Mouse (Mus musculus) liver, postnatal 0 days (tissue): ENCODE results near the gene Dera. TPM values are rescaled to one million over a fixed set of nuclear protein-coding genes. Genes with fewer than 3 reads are reported as not detected.
A peak's percentile ranks its signal among the peaks of the same experiment; 100 is the strongest.

Experiments used
- ATAC-seq: fragments of 200-750 bp; cut with Nextera tagmentation; 2 replicates; pipeline ENCODE4 v1.8.0; 2017; ENCODE audit warnings: mild to moderate bottlenecking, moderate library complexity
- DNase-seq: peaks from one replicate; pipeline ENCODE4 v3.0.0-alpha.2; 2016
- H3K27ac ChIP-seq: fragments of 300-500 bp; sonication (generic); 2 replicates; pipeline ENCODE4 v1.5.1; 2014; ENCODE audit warnings: antibody characterized with exemption, moderate library complexity, mild to moderate bottlenecking, low read depth
- H3K27me3 ChIP-seq: fragments of 300-500 bp; sonication (generic); 2 replicates; pipeline ENCODE4 v1.6.1; 2014; ENCODE audit warnings: low read length, control low read depth, mixed read lengths; ENCODE audit not compliant: insufficient read depth
- H3K36me3 ChIP-seq: fragments of 300-500 bp; sonication (generic); replicated peaks from 2 replicates; pipeline ENCODE4 v1.6.1; 2014; ENCODE audit warnings: mild to moderate bottlenecking, control low read depth, low read length, moderate library complexity, mixed read lengths; ENCODE audit not compliant: insufficient read depth
- H3K4me1 ChIP-seq: fragments of 300-500 bp; sonication (generic); 2 replicates; pipeline ENCODE4 v1.6.1; 2014; ENCODE audit warnings: antibody characterized with exemption, mild to moderate bottlenecking, control low read depth; ENCODE audit not compliant: insufficient read depth
- H3K4me2 ChIP-seq: fragments of 300-500 bp; sonication (generic); 2 replicates; pipeline ENCODE4 v1.6.1; 2014; ENCODE audit warnings: low read depth, mild to moderate bottlenecking, low read length, moderate library complexity, mixed read lengths
- H3K4me3 ChIP-seq: fragments of 300-500 bp; sonication (generic); 2 replicates; pipeline ENCODE4 v1.5.1; 2014; ENCODE audit warnings: low read depth, low read length
- H3K9ac ChIP-seq: fragments of 300-500 bp; sonication (generic); replicated peaks from 2 replicates; pipeline ENCODE4 v1.6.1; 2014; ENCODE audit warnings: mild to moderate bottlenecking, moderate library complexity
- H3K9me3 ChIP-seq: fragments of 300-500 bp; sonication (generic); 2 replicates; pipeline ENCODE4 v1.6.1; 2016; ENCODE audit warnings: mild to moderate bottlenecking, control low read depth, low read length, mixed read lengths
- CTCF ChIP-seq: sonication (generic); IDR thresholded peaks from 2 replicates; pipeline ENCODE4 v1.5.1; 2016; ENCODE audit warnings: antibody characterized with exemption, low read depth
- EP300 ChIP-seq: IDR thresholded peaks from 2 replicates; pipeline ENCODE4 v1.6.1; 2016; ENCODE audit warnings: antibody characterized with exemption, low read depth, mild to moderate bottlenecking
- WGBS: fragments of 180-500 bp; shearing (Covaris S2); extraction: QIAGEN DNeasy Blood & Tissue Kit; methylation state at CpG from one replicate; pipeline ENCODE4 v1.1.7; 2014; ENCODE audit not compliant: insufficient replicate concordance; 5-methylcytosine and 5-hydroxymethylcytosine counted together
- polyA plus RNA-seq: library from polyadenylated mRNA; unstranded; fragments of >200 nt; fragmentation: Nextera tagmentation; extraction: Ambion mirVana; gene quantifications from 2 replicates; pipeline ENCODE4 v1.2.1, GENCODE M21; 2015

Dera gene
- polyA plus RNA-seq, 1 experiment from 2014 or later, result 43.6 TPM

GRCm38 (mm10) chr6:137735671-137736238 lies 18.6 kb upstream of the Dera start:
- peak overlapping the region; percentile 87 for H3K27ac ChIP-seq
- H3K4me1 ChIP-seq, result peaks cover 16% of the 10 kb centered on the region
- H3K9ac ChIP-seq, result peak overlapping the region; percentile 94
- H3K27me3 ChIP-seq, result no peaks in the 10 kb centered on the region
- DNase-seq, result no peak
- TF ChIP-seq CTCF, result no peak
- TF ChIP-seq EP300, result no peak
- peak overlapping the region; percentile 88 for H3K4me2 ChIP-seq
- no peaks in the 10 kb centered on the region for H3K9me3 ChIP-seq
- peaks cover 22% of the 10 kb centered on the region for H3K36me3 ChIP-seq
- peak overlapping the region; percentile 85 for H3K4me3 ChIP-seq
- no peak for ATAC-seq
- WGBS, result 6% methylated on average over 17 of the region's 17 CpGs

- Histone ChIP-seq H3K4me2 (no peak overlapping the region), H3K4me1 (peaks cover 6% of the 10 kb centered on the region), H3K4me3 (no peak overlapping the region), H3K27ac (no peak overlapping the region), H3K36me3 (peaks cover 60% of the 10 kb centered on the region), H3K27me3 (no peaks in the 10 kb centered on the region), H3K9me3 (no peaks in the 10 kb centered on the region), H3K9ac (no peak overlapping the region)
- TF ChIP-seq CTCF, result no peak
- TF ChIP-seq EP300, result no peak
- ATAC-seq (peak; percentile 74), DNase-seq (no peak)
- 94% methylated on average over 2 of the region's 2 CpGs for WGBS
Observed at GRCm38 (mm10) chr6:137740972-137741371, 13.4 kb upstream of the Dera start.

- Histone ChIP-seq H3K27me3 (no peaks in the 10 kb centered on the region), H3K4me3 (no peak overlapping the region), H3K4me1 (no peaks in the 10 kb centered on the region; the same call in 1 of the 2 replicates), H3K27ac (peak overlapping the region; percentile 2; the same call in 1 of the 2 replicates), H3K4me2 (no peak overlapping the region), H3K9ac (no peak overlapping the region), H3K36me3 (peaks cover 72% of the 10 kb centered on the region), H3K9me3 (no peaks in the 10 kb centered on the region)
- DNase-seq, result no peak
- peak; percentile 64 for ATAC-seq
- TF ChIP-seq EP300, result no peak
- no peak for TF ChIP-seq CTCF
- 56% methylated on average over 4 of the region's 4 CpGs for WGBS
Observed at GRCm38 (mm10) chr6:137744700-137745099, 9.6 kb upstream of the Dera start.

- H3K4me2 ChIP-seq, result no peak overlapping the region
- DNase-seq, result peak; percentile 48
- H3K9me3 ChIP-seq, result no peaks in the 10 kb centered on the region
- no peak overlapping the region for H3K9ac ChIP-seq
- H3K4me1 ChIP-seq, result 0 out of 2 replicates have a peak, but pooled peaks cover 4% of the 10 kb centered on the region
- peak; percentile 77 for TF ChIP-seq CTCF
- TF ChIP-seq EP300, result no peak
- 65% methylated on average over 5 of the region's 5 CpGs for WGBS
- no peak overlapping the region for H3K27ac ChIP-seq
- H3K36me3 ChIP-seq, result peaks cover 61% of the 10 kb centered on the region
- no peak overlapping the region for H3K4me3 ChIP-seq
- ATAC-seq, result peak; percentile 60; the same call in 1 of the 2 replicates
- no peaks in the 10 kb centered on the region for H3K27me3 ChIP-seq
Observed at GRCm38 (mm10) chr6:137747174-137747928, 7.0 kb upstream of the Dera start.

GRCm38 (mm10) chr6:137751551-137752274 lies 2.6 kb upstream of the Dera start:
- H3K27me3 ChIP-seq, result no peaks in the 10 kb centered on the region
- H3K36me3 ChIP-seq, result peaks cover 34% of the 10 kb centered on the region
- H3K9me3 ChIP-seq, result no peaks in the 10 kb centered on the region
- no peak overlapping the region for H3K4me3 ChIP-seq
- TF ChIP-seq EP300, result no peak
- no peak for TF ChIP-seq CTCF
- no peak overlapping the region for H3K27ac ChIP-seq
- ATAC-seq (no peak), DNase-seq (no peak)
- H3K9ac ChIP-seq, result no peak overlapping the region
- no peak overlapping the region for H3K4me2 ChIP-seq
- 82% methylated on average over 10 of the region's 10 CpGs for WGBS
- H3K4me1 ChIP-seq, result peaks cover 10% of the 10 kb centered on the region; the same call in 1 of the 2 replicates

- Histone ChIP-seq H3K4me3 (no peak overlapping the region), H3K36me3 (peaks cover 30% of the 10 kb centered on the region), H3K9ac (no peak overlapping the region), H3K27ac (no peak overlapping the region), H3K4me2 (no peak overlapping the region), H3K4me1 (peaks cover 10% of the 10 kb centered on the region; the same call in 1 of the 2 replicates), H3K27me3 (no peaks in the 10 kb centered on the region), H3K9me3 (no peaks in the 10 kb centered on the region)
- no peak for TF ChIP-seq CTCF
- TF ChIP-seq EP300, result no peak
- DNase-seq, result no peak
- ATAC-seq, result no peak
- WGBS, result 76% methylated on average over 4 of the region's 4 CpGs
Observed at GRCm38 (mm10) chr6:137752275-137752655, 2.1 kb upstream of the Dera start.
